Mouse (Mus musculus) hindbrain, embryonic 15.5 days (tissue): ENCODE measurements around the gene Rims3. TPM values are rescaled to one million over a fixed set of nuclear protein-coding genes. Genes with fewer than 3 reads are reported as not detected.

ENCODE experiments used
- ATAC-seq: fragments of 200-750 bp; cut with Nextera tagmentation; 2 replicates; pipeline ENCODE4 v1.8.0; 2017; ENCODE audit warnings: low read depth, moderate number of reproducible peaks, moderate TSS enrichment; ENCODE audit not compliant: low FRiP score
- H3K27ac ChIP-seq: fragments of 300-500 bp; sonication (generic); replicated peaks from 2 replicates; pipeline ENCODE4 v1.5.1; 2015; ENCODE audit warnings: mild to moderate bottlenecking, inconsistent platforms
- H3K27me3 ChIP-seq: fragments of 300-500 bp; sonication (generic); 2 replicates; pipeline ENCODE4 v1.6.1; 2015; ENCODE audit warnings: control low read depth, inconsistent platforms
- H3K36me3 ChIP-seq: fragments of 300-500 bp; sonication (generic); 2 replicates; pipeline ENCODE4 v1.6.1; 2015; ENCODE audit warnings: control low read depth, inconsistent platforms
- H3K4me1 ChIP-seq: fragments of 300-500 bp; sonication (generic); replicated peaks from 2 replicates; pipeline ENCODE4 v1.6.1; 2015; ENCODE audit warnings: control low read depth, inconsistent platforms
- H3K4me2 ChIP-seq: fragments of 300-500 bp; sonication (generic); 2 replicates; pipeline ENCODE4 v1.6.1; 2015; ENCODE audit warnings: moderate library complexity, mild to moderate bottlenecking, inconsistent platforms
- H3K4me3 ChIP-seq: fragments of 300-500 bp; sonication (generic); 2 replicates; pipeline ENCODE4 v1.5.1; 2015; ENCODE audit warnings: mild to moderate bottlenecking, inconsistent platforms
- H3K9ac ChIP-seq: fragments of 300-500 bp; sonication (generic); 2 replicates; pipeline ENCODE4 v1.6.1; 2015; ENCODE audit warnings: inconsistent platforms
- H3K9me3 ChIP-seq: fragments of 300-500 bp; sonication (generic); 2 replicates; pipeline ENCODE4 v1.6.1; 2016; ENCODE audit warnings: control low read depth, inconsistent platforms
- WGBS: fragments of 180-500 bp; shearing (Covaris S2); methylation state at CpG from one replicate; pipeline ENCODE4 v1.1.7; 2015; 5-methylcytosine and 5-hydroxymethylcytosine counted together
- polyA plus RNA-seq: library from polyadenylated mRNA; unstranded; fragments of >200 nt; fragmentation: Nextera tagmentation; extraction: Ambion mirVana; gene quantifications from 2 replicates; pipeline ENCODE4 v1.2.1, GENCODE M21; 2015

The Rims3 gene
- polyA plus RNA-seq, 1 experiment from 2014 or later: 26.4 TPM

DNA sequence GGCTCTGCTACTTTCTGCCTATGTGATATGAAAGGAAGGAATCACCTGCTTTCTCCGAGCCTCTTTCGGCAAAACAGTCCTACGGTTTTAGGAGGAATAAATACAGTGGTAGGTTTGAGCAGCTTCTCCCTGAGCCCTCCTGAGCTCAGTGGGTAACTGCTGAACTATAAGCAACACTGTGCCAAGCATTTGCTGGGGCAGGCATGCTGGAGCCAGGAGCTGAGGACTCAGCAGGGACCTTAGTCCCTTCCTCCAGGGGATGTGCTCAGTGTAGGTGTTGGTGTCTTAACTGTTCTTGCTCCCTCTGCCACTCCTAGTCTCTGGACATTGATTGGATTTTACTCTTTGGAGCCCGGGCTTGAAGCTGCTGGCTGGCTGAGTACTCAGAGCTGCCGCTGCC is 1.8 kb downstream of the Rims3 start:
- Histone ChIP-seq H3K27ac (no peak overlapping the region), H3K4me2 (peak overlapping the region; percentile 66), H3K4me1 (peaks cover 22% of the 10 kb centered on the region), H3K4me3 (peak overlapping the region; percentile 75), H3K27me3 (0 out of 2 replicates have a peak, but pooled peaks cover 9% of the 10 kb centered on the region), H3K9me3 (no peaks in the 10 kb centered on the region), H3K9ac (no peak overlapping the region), H3K36me3 (no peaks in the 10 kb centered on the region)
- ATAC-seq: no peak
- WGBS: 38% methylated on average over 5 of the region's 5 CpGs

DNA sequence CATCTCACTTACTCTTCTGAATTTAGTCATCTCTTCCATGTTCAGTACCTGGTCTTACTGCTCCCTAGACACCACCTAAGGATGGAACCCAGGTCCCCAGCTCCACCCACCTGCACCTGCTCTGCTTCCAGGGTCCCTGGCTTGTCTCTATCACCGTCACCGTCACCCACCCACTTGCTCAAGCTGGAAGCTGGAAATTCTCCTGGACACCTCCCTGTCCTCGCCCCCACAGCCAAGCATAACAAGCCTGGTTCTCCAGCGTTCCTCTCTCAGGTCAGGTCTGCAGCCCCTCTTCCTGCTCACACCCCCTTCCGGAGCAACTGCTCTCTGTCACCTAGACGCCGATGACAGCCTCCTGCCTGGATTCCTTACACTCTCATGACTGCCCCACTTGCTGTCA is 5.2 kb downstream of the Rims3 start:
- H3K27ac ChIP-seq: no peak overlapping the region
- H3K36me3 ChIP-seq: no peaks in the 10 kb centered on the region

DNA sequence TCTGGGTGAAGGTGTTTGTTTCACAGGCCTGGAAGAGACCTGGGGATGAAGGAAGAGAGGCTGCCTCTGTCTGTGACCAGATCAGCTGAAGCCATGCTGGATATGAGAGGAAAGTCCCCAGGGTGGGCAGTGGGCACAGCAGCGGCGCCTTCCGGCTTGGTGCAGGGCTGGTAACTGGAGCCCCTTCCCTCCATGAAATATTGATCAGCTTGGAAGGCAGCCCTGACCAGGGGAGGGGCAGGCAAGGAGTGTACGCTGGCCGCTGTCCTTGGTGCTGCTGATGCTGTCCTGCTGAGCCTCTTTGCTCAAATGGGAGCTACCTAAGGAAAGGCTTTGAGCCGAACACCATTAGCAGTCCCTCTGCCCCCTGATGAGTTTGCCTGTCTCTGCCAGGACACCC is 11.6 kb downstream of the Rims3 start:
- Histone ChIP-seq H3K4me1 (peaks cover 16% of the 10 kb centered on the region), H3K9ac (no peak overlapping the region), H3K9me3 (no peaks in the 10 kb centered on the region), H3K4me2 (no peak overlapping the region), H3K4me3 (no peak overlapping the region), H3K27ac (no peak overlapping the region), H3K27me3 (no peaks in the 10 kb centered on the region), H3K36me3 (no peaks in the 10 kb centered on the region)
- no peak for ATAC-seq
- WGBS: 6% methylated on average over 6 of the region's 6 CpGs

More for the DNA sequence above, 5.2 kb downstream of the Rims3 start:
- Histone ChIP-seq H3K4me1 (peaks cover 22% of the 10 kb centered on the region), H3K27me3 (no peaks in the 10 kb centered on the region), H3K4me3 (no peak overlapping the region), H3K9me3 (no peaks in the 10 kb centered on the region), H3K4me2 (no peak overlapping the region), H3K9ac (no peak overlapping the region)
- no peak for ATAC-seq
- 84% methylated on average over 7 of the region's 7 CpGs for WGBS

DNA sequence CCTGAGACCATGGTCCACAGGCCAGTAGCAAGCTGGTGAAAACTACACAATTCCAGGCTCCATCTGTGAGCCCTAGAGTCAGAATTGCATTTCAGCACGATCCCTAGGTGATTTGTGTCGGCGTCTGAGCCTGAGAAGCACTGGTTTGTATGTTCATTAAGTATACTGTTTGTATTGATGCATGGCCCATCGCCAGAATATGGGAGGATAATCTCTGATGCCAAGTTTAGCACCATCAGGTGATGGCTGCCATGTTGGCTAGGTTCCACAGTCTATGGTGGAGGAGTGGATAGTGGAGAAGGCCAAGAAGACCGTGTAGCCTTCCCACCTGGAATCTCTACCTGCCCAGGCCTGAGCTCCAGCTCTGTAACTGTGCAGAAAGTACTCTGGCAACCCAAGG is 13.6 kb downstream of the Rims3 start:
- Histone ChIP-seq H3K27me3 (no peaks in the 10 kb centered on the region), H3K4me3 (no peak overlapping the region), H3K9me3 (no peaks in the 10 kb centered on the region), H3K9ac (no peak overlapping the region), H3K36me3 (no peaks in the 10 kb centered on the region), H3K27ac (no peak overlapping the region), H3K4me1 (peaks cover 16% of the 10 kb centered on the region), H3K4me2 (no peak overlapping the region)
- 73% methylated on average over 5 of the region's 5 CpGs for WGBS
- no peak for ATAC-seq

DNA sequence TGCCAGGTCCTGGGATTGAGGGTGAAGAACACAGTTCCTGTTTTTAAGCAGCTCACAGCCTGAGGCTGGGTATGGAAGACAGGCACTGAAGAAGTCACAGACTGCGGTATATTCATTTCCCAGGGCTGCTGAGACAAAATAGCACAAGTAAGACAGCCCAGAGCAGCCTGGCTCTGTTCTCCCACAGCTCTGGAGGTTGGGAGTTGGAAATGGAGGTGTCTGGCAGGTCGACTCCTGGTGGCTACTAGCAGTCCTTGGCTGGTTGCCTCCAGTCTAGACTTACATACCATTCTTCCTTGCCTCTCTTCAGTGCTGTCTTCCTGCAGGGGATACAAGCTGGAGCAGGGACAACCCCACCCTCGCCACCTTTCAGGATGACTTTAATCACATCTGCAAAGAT is 14.4 kb downstream of the Rims3 start:
- no peaks in the 10 kb centered on the region for H3K36me3 ChIP-seq
- no peak overlapping the region for H3K9ac ChIP-seq
- no peaks in the 10 kb centered on the region for H3K9me3 ChIP-seq
- H3K4me1 ChIP-seq: peaks cover 16% of the 10 kb centered on the region
- WGBS: 87% methylated on average over 3 of the region's 3 CpGs
- ATAC-seq: no peak
- H3K4me3 ChIP-seq: no peak overlapping the region
- H3K27ac ChIP-seq: no peak overlapping the region
- H3K27me3 ChIP-seq: no peaks in the 10 kb centered on the region
- no peak overlapping the region for H3K4me2 ChIP-seq

DNA sequence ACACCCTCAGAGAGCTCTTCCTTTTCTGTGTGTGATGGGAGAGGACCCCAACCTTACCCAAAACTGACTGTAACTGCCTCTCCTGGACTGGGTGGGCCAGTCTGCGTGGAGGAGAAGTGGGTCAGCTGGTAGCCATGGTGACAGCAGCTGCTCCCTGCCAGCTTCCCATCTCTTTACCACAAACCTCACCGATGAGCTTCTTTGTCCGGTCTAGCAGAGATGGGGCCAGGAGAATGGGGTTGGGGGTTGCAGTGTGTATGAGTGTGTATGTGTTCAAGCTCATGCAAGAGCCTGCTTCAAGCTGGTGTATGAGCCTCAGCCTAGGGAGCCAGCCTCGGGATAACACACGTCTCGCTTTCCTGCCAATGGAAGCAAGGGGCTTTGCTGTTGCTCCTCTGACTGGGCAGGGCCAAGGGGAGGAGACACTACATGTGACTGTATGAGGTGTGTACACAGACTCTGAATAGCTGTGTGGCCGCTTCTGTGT is 15.7 kb downstream of the Rims3 start:
- H3K27me3 ChIP-seq: no peaks in the 10 kb centered on the region
- WGBS: 24% methylated on average over 7 of the region's 7 CpGs
- H3K9me3 ChIP-seq: no peaks in the 10 kb centered on the region
- H3K4me2 ChIP-seq: peak overlapping the region; percentile 7
- H3K9ac ChIP-seq: no peak overlapping the region
- H3K27ac ChIP-seq: 0 out of 2 replicates have a peak overlapping the region, but pooled peaks have one; percentile 35
- peak; percentile 68; the same call in 1 of the 2 replicates for ATAC-seq
- H3K4me1 ChIP-seq: peaks cover 16% of the 10 kb centered on the region
- H3K4me3 ChIP-seq: no peak overlapping the region
- no peaks in the 10 kb centered on the region for H3K36me3 ChIP-seq

DNA sequence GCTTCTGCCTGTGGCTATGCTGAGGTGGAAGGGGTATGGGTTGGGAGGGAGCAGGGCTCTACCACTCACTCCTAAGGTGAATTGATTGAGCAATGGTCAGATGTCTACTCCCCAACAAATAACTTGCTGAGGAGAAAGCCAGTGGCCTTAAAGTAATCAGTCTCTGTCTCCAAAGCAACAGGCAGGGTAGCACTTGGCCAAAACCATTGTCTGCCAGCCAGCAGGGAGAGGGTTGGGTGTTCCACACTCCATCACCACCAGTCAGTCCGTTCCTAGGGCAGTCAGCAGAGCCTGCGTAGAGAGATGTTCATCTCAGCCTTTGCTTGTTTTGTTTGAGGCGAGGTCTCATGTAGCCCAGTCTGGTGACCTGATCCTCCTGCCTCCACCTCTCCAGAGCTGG is 21.3 kb downstream of the Rims3 start:
- Histone ChIP-seq H3K27me3 (no peaks in the 10 kb centered on the region), H3K4me2 (no peak overlapping the region), H3K9me3 (no peaks in the 10 kb centered on the region), H3K9ac (no peak overlapping the region), H3K4me1 (peaks cover 7% of the 10 kb centered on the region; the same call in 1 of the 2 replicates), H3K4me3 (no peak overlapping the region), H3K27ac (no peak overlapping the region), H3K36me3 (no peaks in the 10 kb centered on the region)
- 36% methylated on average over 3 of the region's 3 CpGs for WGBS
- ATAC-seq: no peak; the same call in 1 of the 2 replicates

DNA sequence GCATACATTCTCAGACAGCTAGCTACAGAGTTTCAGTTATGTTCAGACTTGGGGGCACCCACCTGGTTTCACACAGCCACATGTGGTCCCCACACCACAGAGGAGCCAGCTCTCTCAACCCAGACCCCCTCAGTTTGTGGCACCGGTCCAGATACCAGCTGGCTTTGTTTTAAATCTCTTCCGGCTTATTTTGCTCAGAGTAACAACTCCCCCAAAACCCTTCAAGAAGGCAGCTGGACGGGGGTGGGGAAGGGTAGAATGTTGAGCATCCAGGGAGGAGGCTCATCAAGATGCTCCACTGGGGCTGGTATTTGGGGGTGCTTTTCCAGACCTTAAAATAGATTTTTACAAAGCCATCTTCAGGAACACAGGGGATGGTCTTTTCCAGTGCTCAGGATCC is 24.1 kb downstream of the Rims3 start:
- no peaks in the 10 kb centered on the region for H3K9me3 ChIP-seq
- no peak overlapping the region for H3K4me2 ChIP-seq
- no peaks in the 10 kb centered on the region for H3K27me3 ChIP-seq
- H3K4me1 ChIP-seq: peaks cover 25% of the 10 kb centered on the region
- H3K9ac ChIP-seq: no peak overlapping the region
- no peaks in the 10 kb centered on the region for H3K36me3 ChIP-seq
- no peak overlapping the region for H3K4me3 ChIP-seq
- ATAC-seq: no peak
- 64% methylated on average over 3 of the region's 3 CpGs for WGBS
- no peak overlapping the region for H3K27ac ChIP-seq

DNA sequence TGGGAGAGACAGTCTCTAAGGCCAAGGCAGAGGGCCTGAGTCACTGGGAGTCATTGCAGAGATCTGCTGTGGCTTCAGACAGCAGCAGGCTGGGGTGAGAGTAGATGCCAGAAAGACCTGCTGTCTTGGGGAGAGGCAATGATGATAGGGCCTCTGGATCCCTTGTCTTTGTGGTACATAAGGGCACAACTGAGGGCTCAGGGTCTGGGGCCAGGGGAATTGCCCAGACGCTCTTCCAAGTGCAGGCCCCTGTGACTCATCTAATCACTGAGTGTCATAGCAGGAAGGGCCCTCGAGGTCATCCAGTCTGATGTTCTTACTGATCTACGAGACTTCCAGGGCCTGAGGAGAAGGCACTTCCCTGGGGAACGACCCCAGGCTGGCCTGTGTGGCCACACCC is 24.8 kb downstream of the Rims3 start:
- H3K4me2 ChIP-seq: no peak overlapping the region

DNA sequence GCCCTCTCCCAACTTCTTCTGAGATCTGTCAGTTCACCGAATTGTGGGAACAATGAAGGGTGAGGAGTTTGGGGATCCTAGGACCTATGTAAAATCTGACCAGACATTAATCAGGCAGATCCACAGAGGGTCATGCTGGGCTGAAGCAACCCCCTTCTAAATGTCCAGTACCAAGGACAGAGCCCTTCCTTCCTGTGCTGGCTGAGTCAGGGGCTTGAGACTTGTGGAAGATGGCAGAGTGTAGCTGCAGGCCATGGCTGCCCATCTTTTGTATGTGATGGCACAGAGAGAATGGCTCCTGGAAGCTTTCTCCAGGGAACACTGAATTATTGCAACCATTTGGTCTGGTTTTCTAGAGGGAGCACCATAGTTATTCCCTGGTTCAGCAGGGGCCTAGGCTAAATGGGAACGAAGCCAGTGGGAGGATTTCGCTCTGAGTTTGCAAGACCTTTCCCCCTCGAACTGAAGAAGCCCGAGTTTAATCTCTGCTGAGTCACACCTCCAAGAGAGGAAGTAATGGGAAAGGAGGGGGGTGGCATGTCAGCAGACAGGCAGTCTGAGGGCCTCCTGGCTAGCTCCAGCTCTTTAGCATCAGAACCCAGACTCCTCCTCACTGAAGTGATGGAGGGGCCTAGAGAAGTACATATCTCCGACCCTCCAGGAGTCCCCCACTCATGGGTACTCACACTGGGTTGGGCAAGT is 26.3 kb downstream of the Rims3 start:
- H3K27me3 ChIP-seq: no peaks in the 10 kb centered on the region

More for the DNA sequence above, 24.8 kb downstream of the Rims3 start:
- Histone ChIP-seq H3K9me3 (no peaks in the 10 kb centered on the region), H3K4me1 (peaks cover 25% of the 10 kb centered on the region), H3K36me3 (no peaks in the 10 kb centered on the region), H3K9ac (no peak overlapping the region), H3K27me3 (no peaks in the 10 kb centered on the region), H3K4me3 (no peak overlapping the region), H3K27ac (no peak overlapping the region)
- 42% methylated on average over 4 of the region's 4 CpGs for WGBS
- ATAC-seq: no peak

DNA sequence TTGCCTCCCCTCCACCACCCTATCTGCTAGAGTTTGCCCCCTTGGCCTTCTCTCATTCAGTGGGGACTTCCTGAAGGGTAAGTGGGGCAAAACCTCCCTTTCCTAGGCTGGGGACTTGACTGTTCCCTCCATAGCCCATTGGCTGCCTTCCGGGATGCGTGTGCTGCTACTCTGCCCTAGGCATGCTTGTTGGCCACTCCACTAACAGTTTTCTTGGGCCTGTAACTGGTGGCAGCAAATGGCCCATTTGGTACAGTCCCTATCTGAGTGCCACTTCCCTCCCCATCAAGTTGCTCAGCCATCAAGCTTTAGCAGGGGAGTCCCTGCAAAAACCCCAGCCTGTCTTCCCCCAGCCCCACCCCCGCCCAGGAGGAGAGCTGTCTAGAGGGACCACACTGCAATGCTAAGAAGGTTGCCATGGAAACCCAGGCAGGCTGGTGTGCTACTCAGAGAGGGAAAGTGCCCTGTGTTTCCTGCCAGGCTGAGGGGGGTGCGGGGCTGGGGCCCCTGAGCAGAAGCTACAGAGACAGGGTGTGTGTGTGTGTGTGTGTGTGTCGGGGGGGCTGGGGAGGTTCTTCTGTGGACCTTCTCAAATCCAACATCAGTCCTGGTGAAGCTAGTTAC is 27.5 kb downstream of the Rims3 start:
- 28% methylated on average over 5 of the region's 5 CpGs for WGBS
- H3K4me3 ChIP-seq: no peak overlapping the region
- H3K27ac ChIP-seq: no peak overlapping the region
- H3K27me3 ChIP-seq: no peaks in the 10 kb centered on the region
- H3K4me1 ChIP-seq: peaks cover 33% of the 10 kb centered on the region
- H3K9me3 ChIP-seq: no peaks in the 10 kb centered on the region
- 0 out of 2 replicates have a peak overlapping the region, but pooled peaks have one; percentile 16 for H3K4me2 ChIP-seq
- H3K36me3 ChIP-seq: no peaks in the 10 kb centered on the region
- ATAC-seq: peak; percentile 84
- no peak overlapping the region for H3K9ac ChIP-seq

More for the DNA sequence above, 26.3 kb downstream of the Rims3 start:
- Histone ChIP-seq H3K36me3 (no peaks in the 10 kb centered on the region), H3K9me3 (no peaks in the 10 kb centered on the region), H3K27ac (no peak overlapping the region), H3K4me2 (no peak overlapping the region), H3K9ac (no peak overlapping the region), H3K4me1 (peaks cover 30% of the 10 kb centered on the region), H3K4me3 (no peak overlapping the region)
- WGBS: 55% methylated on average over 6 of the region's 6 CpGs
- ATAC-seq: no peak
